Mouse (Mus musculus) layer of hippocampus, postnatal 10 days (tissue): ENCODE measurements around the gene Zfp784. TPM values are rescaled to one million over a fixed set of nuclear protein-coding genes. Genes with fewer than 3 reads are reported as not detected.
"Not testable (repeated sequence)": the region's sequence is repeated elsewhere in the genome, so short reads cannot be mapped to it uniquely, and the experiment has no call there.

Experiments
- DNase-seq, 2 experiments: peaks; one replicate each; pipeline ENCODE4 v3.0.0; 2021; ENCODE audit warnings: low spot score in 2 of 2
- long read RNA-seq: library from polyadenylated mRNA; stranded (forward); transcript quantifications from one replicate; pipeline ENCODE4 v2.0.0, GENCODE M21; 2023
- total RNA-seq, 2 experiments: library from RNA; stranded (reverse); gene quantifications; 2 replicates each; pipeline ENCODE4 v1.2.3; 2021

Zfp784 gene
- total RNA-seq: 1 to 10 TPM; 5.4 to 5.8 TPM
- long read RNA-seq, transcript Zfp784-201 (2 exons, 2,153 nt): major isoform, 5 of 9 reads
- long read RNA-seq, partial matches to known transcripts: 0 of 9 reads
- long read RNA-seq, other reads (novel, unspliced or antisense): 4 of 9 reads

GRCm38 (mm10) chr7:5038109-5038732 lies at the start of gene Zfp784:
Gene Zfp784, minus strand, starts transcription at chr7:5038446.
- peak; percentile 92 to 95 for DNase-seq

- no peak for DNase-seq
Observed at GRCm38 (mm10) chr7:5087886-5088285, 49.6 kb upstream of the Zfp784 start.

- no peak for DNase-seq
Observed at GRCm38 (mm10) chr7:5086921-5087440, 48.7 kb upstream of the Zfp784 start.

- no peak for DNase-seq
Observed at GRCm38 (mm10) chr7:5085512-5085911, 47.3 kb upstream of the Zfp784 start.

- no peak for DNase-seq
Observed at GRCm38 (mm10) chr7:5083325-5084105, 45.3 kb upstream of the Zfp784 start.

GRCm38 (mm10) chr7:5081939-5082338 lies 43.7 kb upstream of the Zfp784 start:
- no peak for DNase-seq

- no peak for DNase-seq
Observed at GRCm38 (mm10) chr7:5081241-5081640, 43.0 kb upstream of the Zfp784 start.

- no peak for DNase-seq
Observed at GRCm38 (mm10) chr7:5080815-5081214, 42.6 kb upstream of the Zfp784 start.

- peak; percentile 95 to 97 for DNase-seq
Observed at GRCm38 (mm10) chr7:5080010-5080751, 41.9 kb upstream of the Zfp784 start, which contains the start of gene Epn1. Gene Epn1, plus strand, starts transcription at chr7:5080235.

- not testable (repeated sequence) for DNase-seq
Observed at GRCm38 (mm10) chr7:5079365-5080009, 41.2 kb upstream of the Zfp784 start.

GRCm38 (mm10) chr7:5076931-5077330 lies 38.7 kb upstream of the Zfp784 start:
- DNase-seq: no peak

- DNase-seq: no peak
Observed at GRCm38 (mm10) chr7:5074984-5075383, 36.7 kb upstream of the Zfp784 start.

GRCm38 (mm10) chr7:5073586-5073985 lies 35.3 kb upstream of the Zfp784 start:
- no peak for DNase-seq

GRCm38 (mm10) chr7:5064886-5065285 lies 26.6 kb upstream of the Zfp784 start:
- no peak for DNase-seq

GRCm38 (mm10) chr7:5062360-5063001 lies 24.2 kb upstream of the Zfp784 start:
- no peak for DNase-seq

GRCm38 (mm10) chr7:5061774-5062359 lies 23.6 kb upstream of the Zfp784 start, which contains the start of gene U2af2:
Gene U2af2, plus strand, starts transcription at chr7:5062143.
- peak; percentile 95 to 98 for DNase-seq

GRCm38 (mm10) chr7:5060944-5061773 lies 22.9 kb upstream of the Zfp784 start:
- peak; percentile 100 for DNase-seq

- DNase-seq: peak; percentile 75 to 82
Observed at GRCm38 (mm10) chr7:5060239-5060731, 22.0 kb upstream of the Zfp784 start.

GRCm38 (mm10) chr7:5059421-5059820 lies 21.2 kb upstream of the Zfp784 start:
- DNase-seq: no peak
